Mouse (Mus musculus) brain, embryonic 14.5 days (tissue): Measurements from ENCODE around the gene Nab1.

Source experiments
- CTCF ChIP-seq: fragments of 200-500 bp; IDR thresholded peaks from 2 replicates; pipeline ENCODE4 v1.5.1; 2012; ENCODE audit warnings: inconsistent platforms, mild to moderate bottlenecking, moderate library complexity, borderline replicate concordance; ENCODE audit not compliant: insufficient read depth, insufficient read length; ENCODE audit errors: extremely low read depth
- POLR2A ChIP-seq: fragments of 200-500 bp; IDR thresholded peaks from 2 replicates; pipeline ENCODE4 v1.6.1; 2012; ENCODE audit warnings: mild to moderate bottlenecking, inconsistent platforms, borderline replicate concordance; ENCODE audit not compliant: poor library complexity, insufficient read depth, insufficient read length, severe bottlenecking; ENCODE audit errors: extremely low read depth

GRCm38 (mm10) chr1:52435856-52436255, 64.6 kb downstream of the Nab1 start:
- no peak for TF ChIP-seq CTCF
- TF ChIP-seq POLR2A = no peak
